Mouse (Mus musculus): Measurements from ENCODE around the gene Teddm1a. TPM values are rescaled to one million over a fixed set of nuclear protein-coding genes. Genes with fewer than 3 reads are reported as not detected.

Teddm1a gene
- polyA plus RNA-seq, 1 experiment from 2014 or later: not detected

- H3K4me1 ChIP-seq (replicated peaks; ENCODE audit: control insufficient read depth, insufficient read depth, low read length): no peaks in the 10 kb centered on the region
- no peaks in the 10 kb centered on the region for H3K27me3 ChIP-seq (ENCODE audit: control insufficient read depth, insufficient read depth, low read length)
- H3K36me3 ChIP-seq (replicated peaks; ENCODE audit: control insufficient read depth, insufficient read depth): no peaks in the 10 kb centered on the region
- ATAC-seq (ENCODE audit: low FRiP score): no peak
- no peak overlapping the region for H3K9ac ChIP-seq
- no peaks in the 10 kb centered on the region for H3K9me3 ChIP-seq (ENCODE audit: control insufficient read depth, low read length)
- no peak overlapping the region for H3K4me2 ChIP-seq (replicated peaks)
- no peak overlapping the region for H3K4me3 ChIP-seq (replicated peaks; ENCODE audit: low read length)
- no peak overlapping the region for H3K27ac ChIP-seq
- 76% methylated on average over 12 of the region's 12 CpGs for WGBS
- no peak for DNase-seq (ENCODE audit: low spot score)
Observed at GRCm38 (mm10) chr1:153935844-153936380, 44.4 kb downstream of the Teddm1a start.

GRCm38 (mm10) chr1:153937025-153937424 is 45.5 kb downstream of the Teddm1a start:
- Histone ChIP-seq H3K27ac (no peak overlapping the region), H3K9me3 (ENCODE audit: control insufficient read depth, low read length) (no peaks in the 10 kb centered on the region), H3K4me1 (replicated peaks; ENCODE audit: control insufficient read depth, insufficient read depth, low read length) (no peaks in the 10 kb centered on the region), H3K27me3 (ENCODE audit: control insufficient read depth, insufficient read depth, low read length) (no peaks in the 10 kb centered on the region), H3K4me2 (replicated peaks) (no peak overlapping the region), H3K36me3 (replicated peaks; ENCODE audit: control insufficient read depth, insufficient read depth) (no peaks in the 10 kb centered on the region), H3K9ac (no peak overlapping the region), H3K4me3 (replicated peaks; ENCODE audit: low read length) (no peak overlapping the region)
- WGBS: 93% methylated on average over 2 of the region's 2 CpGs
- no peak for DNase-seq (ENCODE audit: low spot score)
- no peak for ATAC-seq (ENCODE audit: low FRiP score)

- Histone ChIP-seq H3K4me2 (replicated peaks) (no peak overlapping the region), H3K36me3 (replicated peaks; ENCODE audit: control insufficient read depth, insufficient read depth) (no peaks in the 10 kb centered on the region), H3K4me3 (replicated peaks; ENCODE audit: low read length) (no peak overlapping the region), H3K27me3 (ENCODE audit: control insufficient read depth, insufficient read depth, low read length) (no peaks in the 10 kb centered on the region), H3K27ac (no peak overlapping the region), H3K9ac (no peak overlapping the region), H3K9me3 (ENCODE audit: control insufficient read depth, low read length) (no peaks in the 10 kb centered on the region), H3K4me1 (replicated peaks; ENCODE audit: control insufficient read depth, insufficient read depth, low read length) (no peaks in the 10 kb centered on the region)
- 83% methylated on average over 2 of the region's 2 CpGs for WGBS
- no peak for DNase-seq (ENCODE audit: low spot score)
- no peak for ATAC-seq (ENCODE audit: low FRiP score)
Observed at GRCm38 (mm10) chr1:153940986-153941385, 49.4 kb downstream of the Teddm1a start.

Small RNA genes within 50 kb of the gene (microRNA-seq; reads per million reads assigned to microRNA genes)
- gene Mir8114: 13.6 reads per million, percentile 32 among the genes with 10 or more reads in this experiment

Other genes with a start within 250 kb of the Teddm1a start
- 16.4 and 19.7 TPM in 2 replicates for gene Rgs8, start 238.7 kb upstream of the Teddm1a start, polyA plus RNA-seq (2014; fragmentation: Nextera tagmentation; extraction: Ambion mirVana)
- 6.5 and 6.8 TPM in 2 replicates for gene Rgs16, start 151.4 kb upstream of the Teddm1a start, polyA plus RNA-seq (2014; fragmentation: Nextera tagmentation; extraction: Ambion mirVana)
- 37.2 and 40.9 TPM in 2 replicates for gene Rnasel, start 142.3 kb upstream of the Teddm1a start, polyA plus RNA-seq (2014; fragmentation: Nextera tagmentation; extraction: Ambion mirVana)
- 0.13 and 0.16 TPM in 2 replicates for gene Rgsl1, start 47.6 kb upstream of the Teddm1a start, polyA plus RNA-seq (2014; fragmentation: Nextera tagmentation; extraction: Ambion mirVana)
- gene Teddm1b, start 17.4 kb upstream of the Teddm1a start, polyA plus RNA-seq (2014; fragmentation: Nextera tagmentation; extraction: Ambion mirVana): 0.25 and 0.51 TPM in 2 replicates
- gene Glul, start 8.2 kb downstream of the Teddm1a start, polyA plus RNA-seq (2014; fragmentation: Nextera tagmentation; extraction: Ambion mirVana): 199 and 206 TPM in 2 replicates
- 0.98 and 1.4 TPM in 2 replicates for gene Teddm2, start 8.5 kb downstream of the Teddm1a start, polyA plus RNA-seq (2014; fragmentation: Nextera tagmentation; extraction: Ambion mirVana)